Mouse (Mus musculus): ENCODE measurements around the gene Lgi4.

DNA sequence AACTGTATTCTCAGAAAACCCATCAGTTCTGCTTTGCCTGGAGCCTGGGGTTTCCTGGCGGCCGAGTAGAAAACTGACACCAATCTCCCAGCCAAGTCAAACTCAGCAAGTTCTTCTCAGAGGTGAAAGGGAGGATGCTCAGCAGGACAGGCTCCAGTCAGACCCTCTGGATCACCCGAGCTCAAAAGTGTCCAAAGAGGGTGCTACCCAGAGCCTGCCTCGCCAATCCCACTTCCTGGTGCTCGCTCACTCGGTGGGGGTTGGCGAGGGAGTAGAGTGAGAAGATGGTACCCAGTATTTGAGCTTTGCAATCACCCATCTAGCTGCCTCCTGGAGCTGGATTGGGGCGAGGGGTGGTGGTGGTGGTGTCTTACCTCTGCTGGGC is 18.1 kb upstream of the Lgi4 start:
- TF ChIP-seq CTCF (IDR thresholded peaks at IDR 0.05; ENCODE audit: extremely low read depth, insufficient read length, insufficient replicate concordance, low read depth, low read length), result no peak
- no peak for TF ChIP-seq POLR2A (IDR thresholded peaks at IDR 0.05; ENCODE audit: low read depth, low read length)

Data from small intestine, adult 2 months (tissue).